ENCODE assay signal across 29 mouse cellular contexts in the genomic region with DNA sequence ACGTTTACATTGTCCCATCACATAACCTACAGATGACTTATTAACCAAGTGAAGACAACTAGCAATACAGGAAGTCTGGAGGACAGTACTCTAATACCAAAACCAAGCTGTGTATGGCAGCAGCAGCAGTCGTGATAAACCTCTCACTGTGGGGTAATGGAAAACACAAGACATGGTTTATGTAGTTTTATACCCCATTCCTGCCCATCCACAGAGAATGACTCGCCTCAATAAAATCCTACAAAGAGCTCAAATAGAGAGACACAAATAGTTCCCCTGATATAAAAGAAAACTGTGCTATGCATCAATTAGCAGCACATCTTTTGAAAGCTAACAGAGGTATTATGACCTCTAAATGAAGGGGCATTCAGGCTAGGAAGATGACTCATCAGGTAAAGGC. TPM values are rescaled to one million over a fixed set of nuclear protein-coding genes. Genes with fewer than 3 reads are reported as not detected.
DNase-seq lines count a peak whose midpoint lies in the region; ATAC-seq lines count a peak whose summit lies in the region.
"Had no signal": no experiment of that assay in that cellular context is flagged by ENCODE, and none has a peak within 500 bp of the region (broad histone marks: within the 10 kb centered on the region; RNA-seq: fewer than 3 reads in every experiment).

No protein-coding gene starts in this region.

- no peak overlapping the region for H3K9ac ChIP-seq in kidney, embryonic 16.5 days (replicated peaks; ENCODE audit: low read length)
- no peak overlapping the region for H3K9ac ChIP-seq in neural tube, embryonic 15.5 days (replicated peaks)
- H3K9ac ChIP-seq: embryonic facial prominence, embryonic 13.5 days; hindbrain, embryonic 15.5 days; limb, embryonic 13.5 days; liver, embryonic 14.5 days; lung, embryonic 14.5 days; stomach, embryonic 15.5 days had no signal

- ATAC-seq in kidney, embryonic 16.5 days (ENCODE audit: low FRiP score, low TSS enrichment), result no peak
- ATAC-seq in neural tube, embryonic 15.5 days (ENCODE audit: low FRiP score), result peak; percentile 37; the same call in 1 of the 2 replicates

- no peaks in the 10 kb centered on the region for H3K9me3 ChIP-seq in kidney, embryonic 16.5 days (ENCODE audit: low read length)
- H3K9me3 ChIP-seq in neural tube, embryonic 15.5 days (replicated peaks), result no peaks in the 10 kb centered on the region
- H3K9me3 ChIP-seq: embryonic facial prominence, embryonic 13.5 days; forebrain, embryonic 10.5 days; G1E; hindbrain, embryonic 15.5 days; limb, embryonic 13.5 days; stomach, embryonic 15.5 days had no signal

- peaks cover 35% of the 10 kb centered on the region for H3K4me1 ChIP-seq in kidney, embryonic 16.5 days (ENCODE audit: insufficient read depth, low read length)
- H3K4me1 ChIP-seq in neural tube, embryonic 15.5 days, result peaks cover 30% of the 10 kb centered on the region

- DNase-seq in kidney, adult 8-10 months, result no peak
- DNase-seq in 3134 (ENCODE audit: extremely low read depth, insufficient read length, low spot score) (peak; percentile 35), A20 (ENCODE audit: low read depth, low spot score) (peak; percentile 26)
- DNase-seq in thymus, postnatal 25 days, result no peak
- DNase-seq in urinary bladder, adult 18-20 months (ENCODE audit: low spot score in 2 of 2), result no peak
- DNase-seq: adrenal gland, postnatal 25 days; cerebellum, adult 11-12 months; cerebellum, postnatal 10 days; gastrocnemius, adult 2 months; gastrocnemius, postnatal 36 days; heart, adult 18-20 months; heart, postnatal 36 days; kidney, adult 18-20 months; kidney, postnatal 36 days; lung, embryonic 14.5 days; right cerebral cortex, postnatal 25 days; thymus, postnatal 14 days had no signal

- H3K4me3 ChIP-seq in kidney, embryonic 16.5 days (ENCODE audit: low read length), result no peak overlapping the region
- no peak overlapping the region for H3K4me3 ChIP-seq in neural tube, embryonic 15.5 days (replicated peaks)
- H3K4me3 ChIP-seq: embryonic facial prominence, embryonic 13.5 days; forebrain, embryonic 10.5 days; gastrocnemius, adult 2 months; hindbrain, embryonic 15.5 days; limb, embryonic 13.5 days; myocyte; stomach, embryonic 15.5 days had no signal

- H3K36me3 ChIP-seq in kidney, embryonic 16.5 days (ENCODE audit: insufficient read depth, low read length), result no peaks in the 10 kb centered on the region
- H3K36me3 ChIP-seq in neural tube, embryonic 15.5 days, result no peaks in the 10 kb centered on the region
- H3K36me3 ChIP-seq: stomach, embryonic 15.5 days had no signal

- peak overlapping the region; percentile 57; the same call in 1 of the 2 replicates for H3K27ac ChIP-seq in kidney, embryonic 16.5 days (ENCODE audit: low read length)
- H3K27ac ChIP-seq in neural tube, embryonic 15.5 days (replicated peaks), result no peak overlapping the region
- H3K27ac ChIP-seq: embryonic facial prominence, embryonic 13.5 days; forebrain, embryonic 10.5 days; hindbrain, embryonic 15.5 days; liver, embryonic 14.5 days; stomach, embryonic 15.5 days had no signal

- no peaks in the 10 kb centered on the region for H3K27me3 ChIP-seq in kidney, embryonic 16.5 days (ENCODE audit: insufficient read depth, low read length)
- no peaks in the 10 kb centered on the region for H3K27me3 ChIP-seq in neural tube, embryonic 15.5 days (replicated peaks)
- H3K27me3 ChIP-seq: embryonic facial prominence, embryonic 13.5 days; hindbrain, embryonic 15.5 days; limb, embryonic 13.5 days; stomach, embryonic 15.5 days had no signal

- H3K4me2 ChIP-seq in kidney, embryonic 16.5 days (replicated peaks; ENCODE audit: low read depth, low read length), result 0 out of 2 replicates have a peak overlapping the region, but pooled peaks have one; percentile 7
- H3K4me2 ChIP-seq in neural tube, embryonic 15.5 days, result 0 out of 2 replicates have a peak overlapping the region, but pooled peaks have one; percentile 34
- H3K4me2 ChIP-seq: embryonic facial prominence, embryonic 13.5 days; heart, embryonic 11.5 days; hindbrain, embryonic 15.5 days; limb, embryonic 13.5 days; lung, embryonic 14.5 days; midbrain, embryonic 11.5 days; stomach, embryonic 15.5 days had no signal

- 41% methylated on average over 3 of the region's 3 CpGs for WGBS in kidney, embryonic 16.5 days
- WGBS in neural tube, embryonic 15.5 days, result 40% methylated on average over 3 of the region's 3 CpGs

RNA-seq across cellular contexts. Expression of a gene that starts 45.9 kb away (rescaled TPM):
- polyA plus RNA-seq in kidney, embryonic 16.5 days (2015; fragmentation: Nextera tagmentation; extraction: Ambion mirVana), result 34.6 and 37.4 TPM in 2 replicates
- 14.6 and 17.9 TPM in 2 replicates for polyA plus RNA-seq in neural tube, embryonic 15.5 days (2015; fragmentation: Nextera tagmentation; extraction: Ambion mirVana)

Comparison
In these comparisons a context has a peak if more than half of its experiments do, and no peak if none do; other contexts are left out.
1. DNase-seq: peak in 3134 (single experiment) and A20 (single experiment); none in kidney, adult 8-10 months (0 of 2), thymus, postnatal 25 days (single experiment) and urinary bladder, adult 18-20 months (0 of 2).